Mouse (Mus musculus): Measurements from ENCODE around the gene Shisa6.

The Shisa6 gene

DNA sequence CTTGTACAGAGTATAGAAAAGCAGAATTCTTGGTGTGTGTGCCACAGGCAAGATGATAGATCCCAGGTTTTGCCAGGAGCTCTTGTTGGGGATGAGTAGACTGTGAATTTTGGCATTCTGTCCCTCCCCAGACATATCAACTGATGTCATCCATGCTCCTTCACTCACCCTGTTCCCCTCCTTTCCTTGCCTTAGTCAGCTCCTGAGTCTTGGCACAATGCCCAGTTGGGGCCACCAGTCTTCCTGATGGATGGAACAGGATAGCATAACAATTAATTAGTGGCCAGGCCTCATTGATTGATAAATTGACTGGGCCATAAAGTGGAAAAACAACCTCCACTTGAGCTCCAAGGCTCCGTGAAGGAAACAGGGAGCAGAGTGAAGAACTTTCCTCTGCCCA, 292.9 kb downstream of the Shisa6 start:
- DNase-seq (ENCODE audit: low spot score) = no peak

DNA sequence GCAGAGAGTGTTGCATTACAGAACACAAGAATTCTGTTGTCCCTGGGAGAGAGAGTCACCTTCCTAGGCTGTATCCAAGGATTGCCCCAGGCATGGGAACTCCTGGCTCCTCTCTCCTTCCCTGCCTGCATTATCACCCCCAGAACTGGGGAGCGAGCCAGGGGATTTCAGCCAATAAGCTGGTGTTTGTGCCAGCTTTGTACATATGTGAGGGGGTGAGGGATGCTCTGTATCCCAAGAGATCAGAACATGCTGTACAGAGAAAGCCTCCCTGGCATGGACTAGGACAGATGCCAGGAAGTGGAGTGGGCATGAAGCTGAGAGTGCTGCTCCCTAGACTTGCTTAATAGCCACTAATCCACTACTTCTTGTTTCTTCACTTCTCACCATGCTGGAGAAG, 303.6 kb downstream of the Shisa6 start:
- DNase-seq (ENCODE audit: low spot score) = no peak

DNA sequence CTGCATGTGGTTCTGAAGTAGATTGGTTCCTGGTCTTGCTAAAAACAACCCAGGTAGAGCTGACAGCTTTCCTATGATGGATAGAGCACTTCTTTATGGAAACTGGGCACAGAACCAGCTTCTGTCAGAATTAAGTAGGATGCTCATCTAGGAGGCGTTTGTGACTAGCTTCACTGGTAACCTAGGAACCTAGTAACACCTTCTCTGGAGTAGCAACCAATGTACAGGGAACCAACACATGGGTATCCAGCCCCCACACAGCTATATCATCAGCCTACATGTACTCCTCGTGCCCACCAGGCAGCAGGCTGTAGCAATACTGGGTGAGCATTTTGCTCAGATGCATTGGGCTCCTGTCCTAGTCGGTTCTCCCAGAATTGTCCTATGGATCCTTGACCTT, 307.3 kb downstream of the Shisa6 start:
- no peak for DNase-seq (ENCODE audit: low spot score)

- no peak for DNase-seq (ENCODE audit: low spot score)
These were observed 337.0 kb downstream of the Shisa6 start for GRCm38 (mm10) chr11:66188627-66189287.

DNA sequence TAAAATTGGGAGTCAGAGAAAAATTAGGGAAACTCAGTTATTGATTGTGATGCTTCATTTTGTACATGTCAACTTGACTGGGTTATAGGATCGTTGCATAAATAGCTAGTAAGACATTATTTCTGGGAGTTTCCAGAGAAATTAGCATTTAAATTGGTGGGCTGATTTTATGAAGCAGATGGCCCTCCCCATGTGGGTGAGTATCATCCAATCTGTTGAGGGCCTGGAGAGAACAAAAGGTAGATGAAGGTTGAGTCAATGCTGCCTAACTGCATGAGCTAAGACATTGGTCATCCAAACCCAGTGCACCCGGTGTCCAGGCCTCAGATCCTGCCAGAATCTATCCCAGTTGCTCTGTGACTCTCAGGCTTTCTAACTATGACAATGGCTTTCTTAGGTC, 337.6 kb downstream of the Shisa6 start:
- no peak for DNase-seq (ENCODE audit: low spot score)

- DNase-seq (ENCODE audit: low spot score) = no peak
These were observed 348.0 kb downstream of the Shisa6 start for GRCm38 (mm10) chr11:66177781-66178180.

- peak; percentile 95 for DNase-seq (ENCODE audit: low spot score)
These were observed 357.7 kb downstream of the Shisa6 start, which contains the start of gene Dnah9 for GRCm38 (mm10) chr11:66167801-66168651. Gene Dnah9, minus strand, starts transcription at chr11:66168551.

- DNase-seq (ENCODE audit: low spot score) = no peak
These were observed 361.7 kb downstream of the Shisa6 start for GRCm38 (mm10) chr11:66164022-66164421.

All from retina, embryonic 14.5 days (tissue).